Mouse (Mus musculus) midbrain, embryonic 12.5 days (tissue): Measurements from ENCODE around the gene Gucy1b1. TPM values are rescaled to one million over a fixed set of nuclear protein-coding genes. Genes with fewer than 3 reads are reported as not detected.

Experiments used
- ATAC-seq: fragments of 200-750 bp; cut with Nextera tagmentation; 2 replicates; pipeline ENCODE4 v1.8.0; 2017; ENCODE audit warnings: low read depth, moderate TSS enrichment, moderate library complexity; ENCODE audit not compliant: low FRiP score
- H3K27ac ChIP-seq: fragments of 300-500 bp; sonication (generic); replicated peaks from 2 replicates; pipeline ENCODE4 v1.5.1; 2016; ENCODE audit warnings: mild to moderate bottlenecking
- H3K27me3 ChIP-seq: fragments of 300-500 bp; sonication (generic); 2 replicates; pipeline ENCODE4 v1.6.1; 2016; ENCODE audit warnings: mild to moderate bottlenecking
- H3K36me3 ChIP-seq: fragments of 300-500 bp; sonication (generic); 2 replicates; pipeline ENCODE4 v1.6.1; 2016
- H3K4me1 ChIP-seq: fragments of 300-500 bp; sonication (generic); 2 replicates; pipeline ENCODE4 v1.6.1; 2016
- H3K4me2 ChIP-seq: fragments of 300-500 bp; sonication (generic); replicated peaks from 2 replicates; pipeline ENCODE4 v1.6.1; 2016; ENCODE audit warnings: mild to moderate bottlenecking, moderate library complexity
- H3K4me3 ChIP-seq: fragments of 300-500 bp; sonication (generic); 2 replicates; pipeline ENCODE4 v1.5.1; 2016; ENCODE audit warnings: mild to moderate bottlenecking
- H3K9ac ChIP-seq: fragments of 300-500 bp; sonication (generic); replicated peaks from 2 replicates; pipeline ENCODE4 v1.6.1; 2016; ENCODE audit warnings: mild to moderate bottlenecking, moderate library complexity
- H3K9me3 ChIP-seq: fragments of 300-500 bp; sonication (generic); 2 replicates; pipeline ENCODE4 v1.6.1; 2016; ENCODE audit warnings: mild to moderate bottlenecking
- WGBS: fragments of 180-500 bp; shearing (Covaris S2); methylation state at CpG from one replicate; pipeline ENCODE4 v1.1.7; 2016; 5-methylcytosine and 5-hydroxymethylcytosine counted together
- microRNA-seq: library from miRNA; unstranded; fragments of <30 nt; microRNA quantifications from one replicate; pipeline ENCODE4, GENCODE M21; 2017
- polyA plus RNA-seq: library from polyadenylated mRNA; unstranded; fragments of >200 nt; fragmentation: Nextera tagmentation; extraction: Ambion mirVana; gene quantifications from 2 replicates; pipeline ENCODE4 v1.2.1, GENCODE M21; 2016

Gene Gucy1b1
- polyA plus RNA-seq, 1 experiment from 2014 or later = 11.1 TPM

- H3K9ac ChIP-seq = no peak overlapping the region
- no peak overlapping the region for H3K4me2 ChIP-seq
- H3K36me3 ChIP-seq = no peaks in the 10 kb centered on the region
- H3K27ac ChIP-seq = no peak overlapping the region
- H3K4me1 ChIP-seq = no peaks in the 10 kb centered on the region
- no peaks in the 10 kb centered on the region for H3K9me3 ChIP-seq
- WGBS = 82% methylated on average over 8 of the region's 8 CpGs
- no peak overlapping the region for H3K4me3 ChIP-seq
- no peaks in the 10 kb centered on the region for H3K27me3 ChIP-seq
- no peak for ATAC-seq
Observed at GRCm38 (mm10) chr3:81983120-81983895, 91.2 kb downstream of the Gucy1b1 start.

Small RNA genes within 50 kb of the gene (microRNA-seq; reads per million reads assigned to microRNA genes)
- gene Mir7010 = not detected

Other genes with a start within 250 kb of the Gucy1b1 start
- 6.2 and 6.5 TPM in 2 replicates for gene Ctso, start 142.1 kb downstream of the Gucy1b1 start, polyA plus RNA-seq
- not detected in 2 replicates for gene Tdo2, start 98.5 kb downstream of the Gucy1b1 start, polyA plus RNA-seq
- not detected in 2 replicates for gene Asic5, start 92.4 kb downstream of the Gucy1b1 start, polyA plus RNA-seq
- 4.4 and 5.9 TPM in 2 replicates for gene Gucy1a1, start 71.1 kb upstream of the Gucy1b1 start, polyA plus RNA-seq